Mouse (Mus musculus) right cerebral cortex, postnatal 14 days (tissue): ENCODE measurements around the gene Smpd3.
A peak's percentile ranks its signal among the peaks of the same experiment; 100 is the strongest.

Experiments used
- DNase-seq: peaks from one replicate; pipeline ENCODE4 v3.0.0; 2022

Smpd3 gene

GRCm38 (mm10) chr8:106210821-106211345, 126.9 kb downstream of the Smpd3 start, which contains the start of the genes Slc7a6os and Prmt7:
TSS of gene Slc7a6os (minus strand) at chr8:106210935.
TSS of gene Prmt7 (plus strand) at chr8:106210936.
- peak; percentile 97 for DNase-seq

- DNase-seq: peak; percentile 54
Observed at GRCm38 (mm10) chr8:106210035-106210731, 127.6 kb downstream of the Smpd3 start.
